Mouse (Mus musculus) bone marrow, adult 2 months (tissue): Measurements from ENCODE around the gene Cdk17.

Experiments used
- CTCF ChIP-seq: fragments of 200-500 bp; IDR thresholded peaks from 2 replicates; pipeline ENCODE4 v1.5.1; 2011; ENCODE audit warnings: low read length, control low read depth; ENCODE audit not compliant: control insufficient read depth, insufficient read depth
- POLR2A ChIP-seq: fragments of 200-500 bp; IDR thresholded peaks from 2 replicates; pipeline ENCODE4 v1.6.1; 2011; ENCODE audit warnings: low read depth, mild to moderate bottlenecking, control low read depth, low read length, borderline replicate concordance; ENCODE audit not compliant: control insufficient read depth

- TF ChIP-seq CTCF (no peak), POLR2A (no peak)
Measured at GRCm38 (mm10) chr10:93268339-93268738, 107.7 kb downstream of the Cdk17 start.
